Mouse (Mus musculus) heart, embryonic 15.5 days (tissue): ENCODE results near the gene Stpg3. TPM values are rescaled to one million over a fixed set of nuclear protein-coding genes. Genes with fewer than 3 reads are reported as not detected.

Experiments
- ATAC-seq: fragments of 200-750 bp; cut with Nextera tagmentation; replicated peaks from 2 replicates; pipeline ENCODE4 v1.8.0; 2017; ENCODE audit warnings: low read depth, moderate TSS enrichment; ENCODE audit not compliant: insufficient number of reproducible peaks, insufficient read depth, low FRiP score
- H3K27ac ChIP-seq: fragments of 300-500 bp; sonication (generic); 2 replicates; pipeline ENCODE4 v1.5.1; 2015; ENCODE audit warnings: mild to moderate bottlenecking, inconsistent platforms
- H3K27me3 ChIP-seq: fragments of 300-500 bp; sonication (generic); 2 replicates; pipeline ENCODE4 v1.6.1; 2015; ENCODE audit warnings: inconsistent platforms
- H3K36me3 ChIP-seq: fragments of 300-500 bp; sonication (generic); 2 replicates; pipeline ENCODE4 v1.6.1; 2015; ENCODE audit warnings: mild to moderate bottlenecking, inconsistent platforms
- H3K4me1 ChIP-seq: fragments of 300-500 bp; sonication (generic); replicated peaks from 2 replicates; pipeline ENCODE4 v1.6.1; 2015; ENCODE audit warnings: inconsistent platforms
- H3K4me2 ChIP-seq: fragments of 300-500 bp; sonication (generic); 2 replicates; pipeline ENCODE4 v1.6.1; 2015; ENCODE audit warnings: inconsistent platforms, mild to moderate bottlenecking, moderate library complexity
- H3K4me3 ChIP-seq: fragments of 300-500 bp; sonication (generic); 2 replicates; pipeline ENCODE4 v1.5.1; 2015; ENCODE audit warnings: mild to moderate bottlenecking, inconsistent platforms
- H3K9ac ChIP-seq: fragments of 300-500 bp; sonication (generic); 2 replicates; pipeline ENCODE4 v1.6.1; 2015; ENCODE audit warnings: mild to moderate bottlenecking, inconsistent platforms
- H3K9me3 ChIP-seq: fragments of 300-500 bp; sonication (generic); replicated peaks from 2 replicates; pipeline ENCODE4 v1.6.1; 2016; ENCODE audit warnings: inconsistent platforms
- WGBS: fragments of 180-500 bp; shearing (Covaris S2); methylation state at CpG from one replicate; pipeline ENCODE4 v1.1.7; 2015; ENCODE audit warnings: mixed read lengths; 5-methylcytosine and 5-hydroxymethylcytosine counted together
- polyA plus RNA-seq: library from polyadenylated mRNA; unstranded; fragments of >200 nt; fragmentation: Nextera tagmentation; extraction: Ambion mirVana; gene quantifications from 2 replicates; pipeline ENCODE4 v1.2.1, GENCODE M21; 2015

Gene Stpg3
- polyA plus RNA-seq, 1 experiment from 2014 or later, result not detected

GRCm38 (mm10) chr2:25186575-25186930 lies 27.9 kb downstream of the Stpg3 start:
- H3K4me3 ChIP-seq, result peak overlapping the region; percentile 59
- H3K36me3 ChIP-seq, result no peaks in the 10 kb centered on the region
- H3K4me1 ChIP-seq, result peaks cover 32% of the 10 kb centered on the region
- no peak overlapping the region for H3K27ac ChIP-seq
- WGBS, result 30% methylated on average over 5 of the region's 5 CpGs
- no peaks in the 10 kb centered on the region for H3K9me3 ChIP-seq
- ATAC-seq, result no peak
- H3K27me3 ChIP-seq, result peaks cover 9% of the 10 kb centered on the region; the same call in 1 of the 2 replicates
- H3K9ac ChIP-seq, result no peak overlapping the region
- H3K4me2 ChIP-seq, result peak overlapping the region; percentile 93

- Histone ChIP-seq H3K4me1 (peaks cover 39% of the 10 kb centered on the region), H3K36me3 (no peaks in the 10 kb centered on the region)
Measured at GRCm38 (mm10) chr2:25185625-25186574, 28.5 kb downstream of the Stpg3 start.

GRCm38 (mm10) chr2:25184496-25184895 lies 29.9 kb downstream of the Stpg3 start:
- Histone ChIP-seq H3K4me2 (no peak overlapping the region; the same call in 1 of the 2 replicates), H3K27ac (no peak overlapping the region), H3K36me3 (no peaks in the 10 kb centered on the region), H3K27me3 (peaks cover 9% of the 10 kb centered on the region; the same call in 1 of the 2 replicates), H3K4me3 (no peak overlapping the region), H3K4me1 (peaks cover 43% of the 10 kb centered on the region), H3K9ac (no peak overlapping the region), H3K9me3 (no peaks in the 10 kb centered on the region)
- 93% methylated on average over 7 of the region's 7 CpGs for WGBS
- ATAC-seq, result no peak

More at GRCm38 (mm10) chr2:25185625-25186574, 28.5 kb downstream of the Stpg3 start:
- Histone ChIP-seq H3K27me3 (peaks cover 9% of the 10 kb centered on the region; the same call in 1 of the 2 replicates), H3K4me3 (peak overlapping the region; percentile 59), H3K9me3 (no peaks in the 10 kb centered on the region), H3K9ac (peak overlapping the region; percentile 75), H3K27ac (peak overlapping the region; percentile 82), H3K4me2 (peak overlapping the region; percentile 93)
- 1% methylated on average over 64 of the region's 64 CpGs for WGBS
- peak; percentile 58 for ATAC-seq

- H3K27me3 ChIP-seq, result peaks cover 20% of the 10 kb centered on the region; the same call in 1 of the 2 replicates
- no peak for ATAC-seq
Measured at GRCm38 (mm10) chr2:25183336-25183735, 31.1 kb downstream of the Stpg3 start.

GRCm38 (mm10) chr2:25182664-25183063 lies 31.8 kb downstream of the Stpg3 start:
- no peaks in the 10 kb centered on the region for H3K9me3 ChIP-seq
- no peaks in the 10 kb centered on the region for H3K36me3 ChIP-seq
- peak overlapping the region; percentile 91 for H3K4me2 ChIP-seq
- peak overlapping the region; percentile 45; the same call in 1 of the 2 replicates for H3K9ac ChIP-seq
- no peak for ATAC-seq
- peak overlapping the region; percentile 67 for H3K4me3 ChIP-seq
- WGBS, result 36% methylated on average over 6 of the region's 6 CpGs
- peaks cover 22% of the 10 kb centered on the region; the same call in 1 of the 2 replicates for H3K27me3 ChIP-seq
- H3K27ac ChIP-seq, result peak overlapping the region; percentile 21
- H3K4me1 ChIP-seq, result peaks cover 57% of the 10 kb centered on the region

More at GRCm38 (mm10) chr2:25183336-25183735, 31.1 kb downstream of the Stpg3 start:
- peak overlapping the region; percentile 91 for H3K4me2 ChIP-seq
- H3K9me3 ChIP-seq, result no peaks in the 10 kb centered on the region
- H3K9ac ChIP-seq, result no peak overlapping the region
- H3K36me3 ChIP-seq, result no peaks in the 10 kb centered on the region
- peak overlapping the region; percentile 67 for H3K4me3 ChIP-seq
- H3K27ac ChIP-seq, result no peak overlapping the region
- WGBS, result 71% methylated on average over 2 of the region's 2 CpGs
- H3K4me1 ChIP-seq, result peaks cover 50% of the 10 kb centered on the region

GRCm38 (mm10) chr2:25181891-25182397 lies 32.5 kb downstream of the Stpg3 start:
- peak overlapping the region; percentile 67 for H3K4me3 ChIP-seq
- no peak for ATAC-seq
- under 1% methylated on average over 17 of the region's 17 CpGs for WGBS
- peak overlapping the region; percentile 91 for H3K4me2 ChIP-seq
- H3K27ac ChIP-seq, result peak overlapping the region; percentile 84
- H3K9ac ChIP-seq, result peak overlapping the region; percentile 66
- H3K9me3 ChIP-seq, result no peaks in the 10 kb centered on the region
- H3K4me1 ChIP-seq, result peaks cover 64% of the 10 kb centered on the region
- H3K27me3 ChIP-seq, result peaks cover 22% of the 10 kb centered on the region; the same call in 1 of the 2 replicates
- H3K36me3 ChIP-seq, result no peaks in the 10 kb centered on the region

GRCm38 (mm10) chr2:25180973-25181890 lies 33.2 kb downstream of the Stpg3 start:
- peak; percentile 20 for ATAC-seq
- Histone ChIP-seq H3K9me3 (no peaks in the 10 kb centered on the region), H3K9ac (peak overlapping the region; percentile 66), H3K4me2 (peak overlapping the region; percentile 91), H3K27me3 (peaks cover 26% of the 10 kb centered on the region), H3K4me1 (peaks cover 70% of the 10 kb centered on the region), H3K4me3 (peak overlapping the region; percentile 67), H3K27ac (peak overlapping the region; percentile 84), H3K36me3 (no peaks in the 10 kb centered on the region)
- WGBS, result under 1% methylated on average over 100 of the region's 100 CpGs

- WGBS, result under 1% methylated on average over 35 of the region's 35 CpGs
- Histone ChIP-seq H3K4me2 (peak within 1 kb of the TSS; percentile 91), H3K9ac (peak within 1 kb of the TSS; percentile 66), H3K4me1 (peaks cover 68% of the 10 kb centered on the region), H3K4me3 (peak within 1 kb of the TSS; percentile 67), H3K9me3 (no peaks in the 10 kb centered on the region), H3K36me3 (no peaks in the 10 kb centered on the region), H3K27me3 (peaks cover 30% of the 10 kb centered on the region), H3K27ac (peak within 1 kb of the TSS; percentile 84)
- ATAC-seq, result peak; percentile 89
Measured at GRCm38 (mm10) chr2:25180478-25180903, 33.9 kb downstream of the Stpg3 start, which contains the start of gene Nrarp. Gene Nrarp (plus strand): TSS chr2:25180758.

GRCm38 (mm10) chr2:25179566-25180217 lies 34.7 kb downstream of the Stpg3 start:
- Histone ChIP-seq H3K9me3 (no peaks in the 10 kb centered on the region), H3K4me3 (peak overlapping the region; percentile 67), H3K4me1 (peaks cover 66% of the 10 kb centered on the region), H3K27ac (peak overlapping the region; percentile 58), H3K36me3 (no peaks in the 10 kb centered on the region), H3K4me2 (peak overlapping the region; percentile 91), H3K27me3 (peaks cover 31% of the 10 kb centered on the region), H3K9ac (peak overlapping the region; percentile 29; the same call in 1 of the 2 replicates)
- WGBS, result 60% methylated on average over 15 of the region's 15 CpGs
- no peak for ATAC-seq

GRCm38 (mm10) chr2:25178285-25178972 lies 36.0 kb downstream of the Stpg3 start:
- Histone ChIP-seq H3K9ac (no peak overlapping the region), H3K4me1 (peaks cover 60% of the 10 kb centered on the region), H3K27me3 (peaks cover 28% of the 10 kb centered on the region), H3K4me3 (no peak overlapping the region), H3K27ac (peak overlapping the region; percentile 58), H3K9me3 (no peaks in the 10 kb centered on the region), H3K4me2 (0 out of 2 replicates have a peak overlapping the region, but pooled peaks have one; percentile 5), H3K36me3 (no peaks in the 10 kb centered on the region)
- ATAC-seq, result no peak
- WGBS, result 30% methylated on average over 10 of the region's 10 CpGs
